Mouse (Mus musculus): Measurements from ENCODE around the gene Zfp979.
"Not testable (repeated sequence)": the region's sequence is repeated elsewhere in the genome, so short reads cannot be mapped to it uniquely, and the experiment has no call there.

The Zfp979 gene

GRCm38 (mm10) chr4:147642413-147642812, at the start of gene Zfp979:
Gene Zfp979, minus strand, starts transcription at chr4:147642513.
- not testable (repeated sequence) for DNase-seq

- DNase-seq, result not testable (repeated sequence)
Measured at GRCm38 (mm10) chr4:147655245-147655644, 12.9 kb upstream of the Zfp979 start.

- DNase-seq, result not testable (repeated sequence)
Measured at GRCm38 (mm10) chr4:147647407-147647806, 5.1 kb upstream of the Zfp979 start.

GRCm38 (mm10) chr4:147641932-147642331, 381 bp downstream of the Zfp979 start:
- DNase-seq, result not testable (repeated sequence)

GRCm38 (mm10) chr4:147633818-147634262, 8.5 kb downstream of the Zfp979 start:
- not testable (repeated sequence) for DNase-seq

GRCm38 (mm10) chr4:147606511-147606910, 35.8 kb downstream of the Zfp979 start:
- DNase-seq, result not testable (repeated sequence)

- DNase-seq, result no peak
Measured at GRCm38 (mm10) chr4:147605521-147605920, 36.8 kb downstream of the Zfp979 start.

- no peak for DNase-seq
Measured at GRCm38 (mm10) chr4:147603806-147604205, 38.5 kb downstream of the Zfp979 start.

GRCm38 (mm10) chr4:147601881-147602280, 40.4 kb downstream of the Zfp979 start:
- no peak for DNase-seq

- no peak for DNase-seq
Measured at GRCm38 (mm10) chr4:147598831-147599230, 43.5 kb downstream of the Zfp979 start.

- DNase-seq, result no peak
Measured at GRCm38 (mm10) chr4:147597685-147598084, 44.6 kb downstream of the Zfp979 start.

- not testable (repeated sequence) for DNase-seq
Measured at GRCm38 (mm10) chr4:147594630-147595029, 47.7 kb downstream of the Zfp979 start.

GRCm38 (mm10) chr4:147586511-147587473, 55.5 kb downstream of the Zfp979 start:
- no peak for DNase-seq

- not testable (repeated sequence) for DNase-seq
Measured at GRCm38 (mm10) chr4:147579371-147579770, 62.9 kb downstream of the Zfp979 start.

GRCm38 (mm10) chr4:147571156-147571555, 71.2 kb downstream of the Zfp979 start:
- not testable (repeated sequence) for DNase-seq

- DNase-seq, result no peak
Measured at GRCm38 (mm10) chr4:147565426-147566220, 76.7 kb downstream of the Zfp979 start.
